In genomic region chr12:53983946-53984345, GRCm38 (mm10) we compare ENCODE assay signal across 27 mouse cellular contexts.
DNase-seq lines count a peak whose midpoint lies in the region; ATAC-seq lines count a peak whose summit lies in the region.
"Had no signal": no experiment of that assay in that cellular context is flagged by ENCODE, and none has a peak within 500 bp of the region (broad histone marks: within the 10 kb centered on the region; RNA-seq: fewer than 3 reads in every experiment).

No protein-coding gene starts in this region.

- H3K9me3 ChIP-seq in kidney, embryonic 14.5 days (ENCODE audit: control insufficient read depth, low read length): no peaks in the 10 kb centered on the region
- H3K9me3 ChIP-seq in intestine, embryonic 16.5 days (ENCODE audit: control insufficient read depth, low read length): no peaks in the 10 kb centered on the region
- H3K9me3 ChIP-seq: embryonic facial prominence, embryonic 12.5 days; heart, embryonic 15.5 days; hindbrain, embryonic 15.5 days; limb, embryonic 12.5 days; neural tube, embryonic 15.5 days had no signal

- no peak overlapping the region for H3K4me2 ChIP-seq in kidney, embryonic 14.5 days (replicated peaks; ENCODE audit: low read depth, low read length)
- H3K4me2 ChIP-seq in intestine, embryonic 16.5 days (ENCODE audit: low read depth, low read length): no peak overlapping the region
- H3K4me2 ChIP-seq: embryonic facial prominence, embryonic 12.5 days; heart, embryonic 15.5 days; hindbrain, embryonic 15.5 days; limb, embryonic 12.5 days; liver, embryonic 11.5 days; neural tube, embryonic 15.5 days had no signal

- peaks cover 4% of the 10 kb centered on the region; the same call in 1 of the 2 replicates for H3K27me3 ChIP-seq in kidney, embryonic 14.5 days (ENCODE audit: control insufficient read depth, insufficient read depth, low read length)
- no peaks in the 10 kb centered on the region for H3K27me3 ChIP-seq in intestine, embryonic 16.5 days (replicated peaks; ENCODE audit: control insufficient read depth, insufficient read depth, low read length)
- H3K27me3 ChIP-seq: embryonic facial prominence, embryonic 12.5 days; heart, embryonic 15.5 days; hindbrain, embryonic 15.5 days; limb, embryonic 12.5 days; neural tube, embryonic 15.5 days had no signal

- DNase-seq in kidney, adult 9 months: peak; percentile 6
- peak; percentile 79 for DNase-seq in MN1 (ENCODE audit: low spot score)
- peak; percentile 34 for DNase-seq in adrenal gland, postnatal 10 days
- DNase-seq in hindlimb bud, embryonic 11.5 days (ENCODE audit: extremely low spot score, low read depth, low spot score): peak; percentile 20
- DNase-seq in heart, adult 9 months (ENCODE audit: low spot score in 2 of 2): no peak
- DNase-seq: B cell, adult 2 months; cerebellum, adult 2 months; cerebellum, postnatal 25 days; gastrocnemius, postnatal 14 days; heart, adult 2 months; heart, postnatal 36 days; liver, postnatal 0 days; thymus, adult 18-20 months; thymus, postnatal 36 days had no signal

- ATAC-seq in kidney, embryonic 14.5 days (ENCODE audit: low FRiP score, low TSS enrichment): no peak
- ATAC-seq in intestine, embryonic 16.5 days: no peak
- ATAC-seq: forebrain, embryonic 16.5 days; intestine, postnatal 0 days; liver, postnatal 0 days; lung, postnatal 0 days; midbrain, embryonic 16.5 days had no signal

- no peak overlapping the region for H3K27ac ChIP-seq in kidney, embryonic 14.5 days (ENCODE audit: low read depth, low read length)
- no peak overlapping the region for H3K27ac ChIP-seq in intestine, embryonic 16.5 days (ENCODE audit: low read length)
- H3K27ac ChIP-seq: embryonic facial prominence, embryonic 12.5 days; heart, adult 2 months; heart, embryonic 15.5 days; hindbrain, embryonic 15.5 days; limb, embryonic 12.5 days; macrophage; neural tube, embryonic 15.5 days had no signal

- 30% methylated on average over 7 of the region's 7 CpGs for WGBS in kidney, embryonic 14.5 days
- 72% methylated on average over 7 of the region's 7 CpGs for WGBS in intestine, embryonic 16.5 days

- H3K4me1 ChIP-seq in kidney, embryonic 14.5 days (ENCODE audit: control insufficient read depth, insufficient read depth, low read length): 0 out of 2 replicates have a peak, but pooled peaks cover 4% of the 10 kb centered on the region
- H3K4me1 ChIP-seq in intestine, embryonic 16.5 days (ENCODE audit: control insufficient read depth, insufficient read depth, low read length): no peaks in the 10 kb centered on the region
- H3K4me1 ChIP-seq: embryonic facial prominence, embryonic 12.5 days; heart, embryonic 15.5 days; limb, embryonic 12.5 days had no signal

- no peak overlapping the region for H3K9ac ChIP-seq in kidney, embryonic 14.5 days (ENCODE audit: low read depth, low read length)
- H3K9ac ChIP-seq in intestine, embryonic 16.5 days (ENCODE audit: low read depth, low read length): no peak overlapping the region
- H3K9ac ChIP-seq: embryonic facial prominence, embryonic 12.5 days; heart, embryonic 15.5 days; hindbrain, embryonic 15.5 days; limb, embryonic 12.5 days; liver, postnatal 0 days; neural tube, embryonic 15.5 days had no signal

- H3K36me3 ChIP-seq in kidney, embryonic 14.5 days (ENCODE audit: control insufficient read depth, insufficient read depth, low read length): no peaks in the 10 kb centered on the region
- H3K36me3 ChIP-seq in intestine, embryonic 16.5 days (ENCODE audit: control insufficient read depth, insufficient read depth, low read length): no peaks in the 10 kb centered on the region
- H3K36me3 ChIP-seq: embryonic facial prominence, embryonic 12.5 days; heart, embryonic 15.5 days; hindbrain, embryonic 15.5 days; limb, embryonic 12.5 days; neural tube, embryonic 15.5 days had no signal

- H3K4me3 ChIP-seq in kidney, embryonic 14.5 days (ENCODE audit: low read length): no peak overlapping the region
- no peak overlapping the region for H3K4me3 ChIP-seq in intestine, embryonic 16.5 days (ENCODE audit: low read length)
- H3K4me3 ChIP-seq: embryonic facial prominence, embryonic 12.5 days; heart, adult 2 months; heart, embryonic 15.5 days; hindbrain, embryonic 15.5 days; limb, embryonic 12.5 days; neural tube, embryonic 15.5 days had no signal

Comparison
In these comparisons a context has a peak if more than half of its experiments do, and no peak if none do; other contexts are left out.
1. DNase-seq: peak in kidney, adult 9 months (single experiment), MN1 (single experiment), adrenal gland, postnatal 10 days (single experiment) and hindlimb bud, embryonic 11.5 days (single experiment); none in heart, adult 9 months (0 of 2).